Mouse (Mus musculus) CH12.LX (cell line): ENCODE data around the gene Dpyd. TPM values are rescaled to one million over a fixed set of nuclear protein-coding genes. Genes with fewer than 3 reads are reported as not detected.

Experiments
- DNase-seq: peaks from one replicate; pipeline ENCODE4 v3.0.0-alpha.2; 2013; ENCODE audit errors: extremely low read depth
- H3K27ac ChIP-seq: 2 replicates; pipeline ENCODE4 v1.5.1; 2012; ENCODE audit warnings: low read depth, mild to moderate bottlenecking, control low read depth, moderate library complexity; ENCODE audit not compliant: insufficient read depth
- H3K27me3 ChIP-seq: replicated peaks from 2 replicates; pipeline ENCODE3; 2012; ENCODE audit warnings: inconsistent platforms
- H3K36me3 ChIP-seq, 2 experiments: replicated peaks in 1 of 2; 2 replicates each; pipeline versions ENCODE3 to v1.6.1; 2012; ENCODE audit warnings: inconsistent platforms in 1 of 2, low read length in 1 of 2, mild to moderate bottlenecking in 1 of 2, mixed read lengths in 1 of 2, moderate library complexity in 1 of 2; ENCODE audit not compliant: control insufficient read depth in 1 of 2, insufficient read depth in 1 of 2
- H3K4me1 ChIP-seq, 2 experiments: 2 replicates each; pipeline ENCODE4 v1.6.1; 2012; ENCODE audit warnings: inconsistent platforms in 1 of 2, moderate library complexity in 1 of 2; ENCODE audit not compliant: insufficient read depth in 2 of 2, control insufficient read depth in 1 of 2
- H3K4me2 ChIP-seq: 2 replicates; pipeline ENCODE4 v1.6.1; 2012; ENCODE audit warnings: low read depth, mild to moderate bottlenecking, control low read depth; ENCODE audit not compliant: poor library complexity, insufficient read depth, severe bottlenecking
- H3K4me3 ChIP-seq, 3 experiments: fragments of 150-350 bp in 1 of 3; sonication (generic) in 1 of 3; replicated peaks in 1 of 3; 2 replicates each; pipeline versions ENCODE3 to v1.5.1; 2011 to 2012; ENCODE audit warnings: low read depth in 2 of 3, low read length in 2 of 3, mild to moderate bottlenecking in 2 of 3, moderate library complexity in 2 of 3, control low read depth in 1 of 3, improper control_type of control experiment in 1 of 3, inconsistent platforms in 1 of 3, mixed read lengths in 1 of 3; ENCODE audit not compliant: poor library complexity in 1 of 3
- H3K79me2 ChIP-seq: replicated peaks from 2 replicates; pipeline ENCODE4 v1.6.1; 2012; ENCODE audit warnings: mild to moderate bottlenecking, moderate library complexity; ENCODE audit not compliant: control insufficient read depth, poor library complexity, insufficient read depth, severe bottlenecking; ENCODE audit errors: extremely low read depth
- H3K9ac ChIP-seq: 2 replicates; pipeline ENCODE4 v1.6.1; 2012; ENCODE audit warnings: low read depth, mild to moderate bottlenecking, control low read depth, moderate library complexity; ENCODE audit not compliant: insufficient read depth
- H3K9me3 ChIP-seq: replicated peaks from 2 replicates; pipeline ENCODE3; 2012; ENCODE audit warnings: low read length, inconsistent platforms, mixed read lengths
- BHLHE40 ChIP-seq: IDR thresholded peaks from 2 replicates; pipeline ENCODE4 v1.6.1; 2011; ENCODE audit warnings: mild to moderate bottlenecking, low read depth, low read length, improper control_type of control experiment
- CHD1 ChIP-seq: IDR thresholded peaks from 2 replicates; pipeline ENCODE4 v1.6.1; 2012; ENCODE audit warnings: low read depth, low read length, improper control_type of control experiment, inconsistent platforms
- CTCF ChIP-seq, 2 experiments: IDR thresholded peaks in 1 of 2; conservative IDR thresholded peaks in 1 of 2; 2 replicates each; pipeline ENCODE4 v1.5.1; 2011 to 2012; ENCODE audit warnings: low read depth in 2 of 2, low read length in 2 of 2, improper control_type of control experiment in 1 of 2, inconsistent platforms in 1 of 2, mild to moderate bottlenecking in 1 of 2, moderate library complexity in 1 of 2
- ELF1 ChIP-seq: IDR thresholded peaks from 2 replicates; pipeline ENCODE4 v1.6.1; 2014; ENCODE audit warnings: low read depth, mild to moderate bottlenecking, inconsistent platforms, low read length, improper control_type of control experiment
- ETS1 ChIP-seq: conservative IDR thresholded peaks from 2 replicates; pipeline ENCODE4 v1.6.1; 2012; ENCODE audit warnings: low read depth, mild to moderate bottlenecking, inconsistent platforms, low read length, improper control_type of control experiment, moderate library complexity
- GABPA ChIP-seq: IDR thresholded peaks from 2 replicates; pipeline ENCODE4 v1.6.1; 2012; ENCODE audit warnings: low read depth, low read length, improper control_type of control experiment, inconsistent platforms; ENCODE audit not compliant: insufficient replicate concordance
- IRF4 ChIP-seq: IDR thresholded peaks from 2 replicates; pipeline ENCODE4 v1.6.1; 2014; ENCODE audit warnings: low read depth, mild to moderate bottlenecking, inconsistent platforms, low read length, improper control_type of control experiment
- JUN ChIP-seq: IDR thresholded peaks from 2 replicates; pipeline ENCODE4 v1.6.1; 2011; ENCODE audit warnings: low read depth, mild to moderate bottlenecking, low read length, improper control_type of control experiment, moderate library complexity; ENCODE audit not compliant: insufficient read depth
- KAT2A ChIP-seq: IDR thresholded peaks from 2 replicates; pipeline ENCODE4 v1.6.1; 2012; ENCODE audit warnings: low read length, improper control_type of control experiment, inconsistent platforms; ENCODE audit not compliant: insufficient replicate concordance
- MAFK ChIP-seq: IDR thresholded peaks from 2 replicates; pipeline ENCODE4 v1.6.1; 2011; ENCODE audit warnings: low read length, improper control_type of control experiment; ENCODE audit not compliant: insufficient replicate concordance
- MAX ChIP-seq: IDR thresholded peaks from 2 replicates; pipeline ENCODE4 v1.6.1; 2011; ENCODE audit warnings: low read length, improper control_type of control experiment
- MAZ ChIP-seq: IDR thresholded peaks from 2 replicates; pipeline ENCODE4 v1.6.1; 2012; ENCODE audit warnings: low read depth, mild to moderate bottlenecking, inconsistent platforms, low read length, improper control_type of control experiment, moderate library complexity
- MEF2A ChIP-seq: IDR thresholded peaks from 2 replicates; pipeline ENCODE4 v1.6.1; 2014; ENCODE audit warnings: low read depth, mild to moderate bottlenecking, inconsistent platforms, low read length, improper control_type of control experiment, borderline replicate concordance
- MXI1 ChIP-seq: IDR thresholded peaks from 2 replicates; pipeline ENCODE4 v1.6.1; 2011; ENCODE audit warnings: mild to moderate bottlenecking, low read depth, low read length, improper control_type of control experiment
- MYC ChIP-seq: IDR thresholded peaks from 2 replicates; pipeline ENCODE4 v1.6.1; 2011; ENCODE audit warnings: low read depth, mild to moderate bottlenecking, improper control_type of control experiment, low read length
- NELFE ChIP-seq: IDR thresholded peaks from 2 replicates; pipeline ENCODE4 v1.6.1; 2011; ENCODE audit warnings: low read depth, low read length, improper control_type of control experiment
- PAX5 ChIP-seq: IDR thresholded peaks from 2 replicates; pipeline ENCODE4 v1.6.1; 2012; ENCODE audit warnings: low read length, inconsistent platforms, mixed read lengths
- POLR2A ChIP-seq: IDR thresholded peaks from 2 replicates; pipeline ENCODE4 v1.6.1; 2011; ENCODE audit warnings: low read depth, mild to moderate bottlenecking, improper control_type of control experiment, low read length
- POLR2AphosphoS2 ChIP-seq: IDR thresholded peaks from 2 replicates; pipeline ENCODE4 v1.6.1; 2011; ENCODE audit warnings: low read depth, low read length, improper control_type of control experiment
- RCOR1 ChIP-seq: conservative IDR thresholded peaks from 2 replicates; pipeline ENCODE4 v1.6.1; 2012; ENCODE audit warnings: low read depth, mild to moderate bottlenecking, inconsistent platforms, low read length, improper control_type of control experiment
- SIN3A ChIP-seq: IDR thresholded peaks from 2 replicates; pipeline ENCODE4 v1.6.1; 2012; ENCODE audit warnings: low read length, improper control_type of control experiment, inconsistent platforms
- SMC3 ChIP-seq: IDR thresholded peaks from 2 replicates; pipeline ENCODE4 v1.6.1; 2011; ENCODE audit warnings: low read depth, low read length, improper control_type of control experiment
- UBTF ChIP-seq: IDR thresholded peaks from 2 replicates; pipeline ENCODE4 v1.6.1; 2012; ENCODE audit warnings: low read depth, mild to moderate bottlenecking, inconsistent platforms, low read length, improper control_type of control experiment, moderate library complexity
- USF1 ChIP-seq: IDR thresholded peaks from 2 replicates; pipeline ENCODE4 v1.6.1; 2014; ENCODE audit warnings: low read depth, mild to moderate bottlenecking, inconsistent platforms, low read length, improper control_type of control experiment
- ZKSCAN1 ChIP-seq: IDR thresholded peaks from 2 replicates; pipeline ENCODE4 v1.6.1; 2012; ENCODE audit warnings: low read depth, inconsistent platforms, low read length, improper control_type of control experiment, borderline replicate concordance
- ZMIZ1 ChIP-seq: IDR thresholded peaks from 2 replicates; pipeline ENCODE4 v1.6.1; 2012; ENCODE audit warnings: low read depth, mild to moderate bottlenecking, inconsistent platforms, low read length, improper control_type of control experiment
- ZNF384 ChIP-seq: IDR thresholded peaks from 2 replicates; pipeline ENCODE4 v1.6.1; 2012; ENCODE audit warnings: low read depth, low read length, improper control_type of control experiment, inconsistent platforms
- dilution Hi-C: fragments of 300-500 bp; cut with MboI; formaldehyde crosslinking; loops from 2 replicates; pipeline ENCODE4 v1.14.3; 2020; ENCODE audit warnings: low sequenced_read_pairs; ENCODE audit not compliant: extremely low pct_unique_long_range_greater_than_20kb, extremely low pct_ligation_motif_present
- in situ Hi-C: fragments of 300-500 bp; cut with MboI; formaldehyde crosslinking; loops from 3 replicates; pipeline ENCODE4 v1.14.3; 2019; ENCODE audit warnings: low sequenced_read_pairs, low pct_ligation_motif_present, low pct_unique_long_range_greater_than_20kb, mixed read lengths
- polyA plus RNA-seq: library from polyadenylated mRNA; unstranded; fragments of >175 nt; gene quantifications from 2 replicates; pipeline ENCODE4 v1.2.1, GENCODE M21; 2012; ENCODE audit warnings: low read depth; ENCODE audit not compliant: insufficient read length
- total RNA-seq, 2 experiments: library from RNA; depleted of rRNA; stranded (reverse); fragments of 300-350 nt in 1 of 2; fragments of >200 nt in 1 of 2; gene quantifications; 2 replicates each; pipeline ENCODE4 v1.2.3; 2012 to 2014

The Dpyd gene
- total and polyA plus RNA-seq, 3 experiments, result not detected

GRCm38 (mm10) chr3:118570197-118570596 is 8.3 kb downstream of the Dpyd start:
- TF ChIP-seq IRF4 (no peak), MYC (no peak), MAZ (no peak), ELF1 (no peak), MEF2A (no peak), CHD1 (no peak), GABPA (no peak), SIN3A (no peak), MXI1 (no peak), JUN (no peak), MAFK (no peak), BHLHE40 (no peak), PAX5 (no peak), POLR2AphosphoS2 (no peak), UBTF (no peak), NELFE (no peak), ETS1 (no peak), RCOR1 (no peak), SMC3 (no peak), MAX (no peak)
- Histone ChIP-seq H3K9ac (no peak overlapping the region), H3K27me3 (no peaks in the 10 kb centered on the region), H3K27ac (no peak overlapping the region), H3K36me3 (no peaks in the 10 kb centered on the region), H3K4me1 (no peaks in the 10 kb centered on the region), H3K4me3 (no peak overlapping the region), H3K79me2 (no peaks in the 10 kb centered on the region), H3K4me2 (no peak overlapping the region), H3K9me3 (no peaks in the 10 kb centered on the region)
- dilution Hi-C loops (no loop called here), in situ Hi-C loops (no loop called here)
- no peak for DNase-seq

GRCm38 (mm10) chr3:118590559-118590958 is 28.6 kb downstream of the Dpyd start:
- H3K27me3 ChIP-seq, result no peaks in the 10 kb centered on the region
- H3K9me3 ChIP-seq, result no peaks in the 10 kb centered on the region
- no peaks in the 10 kb centered on the region for H3K79me2 ChIP-seq
- no peak overlapping the region for H3K27ac ChIP-seq
- H3K4me1 ChIP-seq, result no peaks in the 10 kb centered on the region
- DNase-seq, result no peak
- in situ Hi-C loops, result no loop called here
- dilution Hi-C loops, result no loop called here
- no peaks in the 10 kb centered on the region for H3K36me3 ChIP-seq
- TF ChIP-seq ZKSCAN1 (no peak), SMC3 (no peak), UBTF (no peak), CTCF (conservative IDR thresholded peaks at IDR 0.05 in 1 of 2, IDR thresholded peaks at IDR 0.05 in 1 of 2; ENCODE audit: low read depth in 2 of 2, low read length in 2 of 2) (no peak), KAT2A (no peak), MAZ (no peak), ZMIZ1 (no peak), IRF4 (no peak), POLR2A (no peak), USF1 (no peak), CHD1 (no peak), ZNF384 (no peak), ELF1 (no peak), GABPA (no peak), NELFE (no peak), MEF2A (no peak), JUN (no peak)
- H3K4me3 ChIP-seq, result no peak overlapping the region
- no peak overlapping the region for H3K9ac ChIP-seq
- no peak overlapping the region for H3K4me2 ChIP-seq
